Mouse (Mus musculus): ENCODE results near the gene Ccnf. TPM values are rescaled to one million over a fixed set of nuclear protein-coding genes. Genes with fewer than 3 reads are reported as not detected.

Ccnf gene
- total and polyA plus RNA-seq, 2 experiments, result 3.0 to 5.5 TPM

DNA sequence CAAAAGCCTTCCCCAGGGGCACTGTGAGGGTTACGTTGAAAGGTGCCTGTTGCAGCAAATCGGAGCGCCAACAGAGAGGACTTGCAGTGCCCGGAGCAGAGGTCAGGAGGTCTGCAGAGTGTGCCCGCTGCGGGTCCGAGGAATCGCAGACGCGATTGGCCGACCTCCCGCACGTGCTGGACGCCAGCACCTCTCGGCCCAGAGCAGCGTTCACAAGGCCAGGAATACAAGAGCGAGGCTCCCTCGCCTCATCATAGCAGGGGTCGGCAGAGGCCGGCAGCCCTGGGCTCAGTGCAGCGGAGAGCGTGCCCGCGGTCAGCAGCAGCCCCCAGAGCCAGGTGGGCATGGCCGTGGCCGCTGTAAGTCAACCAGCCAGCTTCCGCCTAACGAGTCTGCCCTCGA is 42.6 kb downstream of the Ccnf start:
- peak overlapping the region; percentile 90 for H3K27ac ChIP-seq (replicated peaks; ENCODE audit: insufficient read depth, low read depth, low read length)
- peak overlapping the region; percentile 70 for H3K4me3 ChIP-seq (ENCODE audit: insufficient read depth, low read depth, low read length)
- DNase-seq (ENCODE audit: extremely low read depth, low read depth, low spot score), result peak; percentile 84
- H3K27me3 ChIP-seq (ENCODE audit: control insufficient read depth, insufficient read depth, low read length), result no peaks in the 10 kb centered on the region
- TF ChIP-seq CTCF (IDR thresholded peaks at IDR 0.05; ENCODE audit: low read depth, low read length), result no peak
- peak; percentile 25; the same call in 1 of the 2 replicates for TF ChIP-seq POLR2A (IDR thresholded peaks at IDR 0.05; ENCODE audit: extremely low read depth, insufficient read depth, low read length)
- H3K4me1 ChIP-seq (ENCODE audit: control insufficient read depth, insufficient read depth, low read length), result peaks cover 48% of the 10 kb centered on the region
- H3K36me3 ChIP-seq (ENCODE audit: control insufficient read depth, insufficient read depth, low read length), result no peaks in the 10 kb centered on the region
- peaks cover 11% of the 10 kb centered on the region; the same call in 1 of the 2 replicates for H3K79me2 ChIP-seq (ENCODE audit: control insufficient read depth, insufficient read depth, low read length)
- peak overlapping the region; percentile 83 for H3K9ac ChIP-seq (ENCODE audit: low read depth, low read length)
- 7% methylated on average over 29 of the region's 29 CpGs for WGBS

GRCm38 (mm10) chr17:24207768-24208640 is 43.3 kb downstream of the Ccnf start:
- DNase-seq (ENCODE audit: extremely low read depth, low read depth, low spot score), result no peak
- H3K27me3 ChIP-seq (ENCODE audit: control insufficient read depth, insufficient read depth, low read length), result no peaks in the 10 kb centered on the region

GRCm38 (mm10) chr17:24206451-24207351 is 44.6 kb downstream of the Ccnf start:
- Histone ChIP-seq H3K27ac (replicated peaks; ENCODE audit: insufficient read depth, low read depth, low read length) (no peak overlapping the region), H3K36me3 (ENCODE audit: control insufficient read depth, insufficient read depth, low read length) (no peaks in the 10 kb centered on the region), H3K4me3 (ENCODE audit: insufficient read depth, low read depth, low read length) (peak overlapping the region; percentile 24; the same call in 1 of the 2 replicates), H3K27me3 (ENCODE audit: control insufficient read depth, insufficient read depth, low read length) (no peaks in the 10 kb centered on the region), H3K4me1 (ENCODE audit: control insufficient read depth, insufficient read depth, low read length) (peaks cover 44% of the 10 kb centered on the region), H3K9ac (ENCODE audit: low read depth, low read length) (peak overlapping the region; percentile 54), H3K79me2 (ENCODE audit: control insufficient read depth, insufficient read depth, low read length) (peaks cover 19% of the 10 kb centered on the region; the same call in 1 of the 2 replicates)
- DNase-seq (ENCODE audit: extremely low read depth, low read depth, low spot score), result no peak
- TF ChIP-seq POLR2A (IDR thresholded peaks at IDR 0.05; ENCODE audit: extremely low read depth, insufficient read depth, low read length) (no peak), CTCF (IDR thresholded peaks at IDR 0.05; ENCODE audit: low read depth, low read length) (no peak)
- 31% methylated on average over 61 of the region's 62 CpGs for WGBS

More at GRCm38 (mm10) chr17:24207768-24208640, 43.3 kb downstream of the Ccnf start:
- WGBS, result 86% methylated on average over 34 of the region's 34 CpGs
- Histone ChIP-seq H3K36me3 (ENCODE audit: control insufficient read depth, insufficient read depth, low read length) (no peaks in the 10 kb centered on the region), H3K4me3 (ENCODE audit: insufficient read depth, low read depth, low read length) (peak overlapping the region; percentile 70; the same call in 1 of the 2 replicates), H3K79me2 (ENCODE audit: control insufficient read depth, insufficient read depth, low read length) (peaks cover 16% of the 10 kb centered on the region; the same call in 1 of the 2 replicates), H3K9ac (ENCODE audit: low read depth, low read length) (peak overlapping the region; percentile 83), H3K27ac (replicated peaks; ENCODE audit: insufficient read depth, low read depth, low read length) (peak overlapping the region; percentile 90), H3K4me1 (ENCODE audit: control insufficient read depth, insufficient read depth, low read length) (peaks cover 46% of the 10 kb centered on the region)
- TF ChIP-seq CTCF (IDR thresholded peaks at IDR 0.05; ENCODE audit: low read depth, low read length), result no peak
- TF ChIP-seq POLR2A (IDR thresholded peaks at IDR 0.05; ENCODE audit: extremely low read depth, insufficient read depth, low read length), result 0 out of 2 replicates have a peak, but pooled peaks have one; percentile 0

DNA sequence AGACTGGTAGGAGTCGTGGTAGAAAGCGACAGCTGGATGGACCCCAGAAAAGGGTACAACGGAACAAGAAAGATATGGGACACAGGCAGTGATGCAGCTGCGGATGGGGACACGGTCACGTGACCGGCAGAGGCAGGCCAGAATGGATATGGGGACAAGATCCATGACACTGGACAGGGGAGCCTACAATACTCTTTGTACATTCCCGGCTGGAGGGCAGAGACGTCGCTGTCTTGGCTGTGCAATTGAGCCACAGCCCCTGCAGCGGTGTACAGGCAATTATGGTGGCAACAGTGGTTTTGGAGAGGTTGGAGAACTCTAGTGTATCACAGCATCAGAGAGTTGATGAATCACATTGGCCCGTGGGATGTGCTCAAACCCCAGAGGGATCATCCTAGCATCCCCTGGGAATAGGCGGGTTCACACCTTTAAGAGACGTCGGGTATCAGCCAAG is 45.3 kb downstream of the Ccnf start:
- no peaks in the 10 kb centered on the region for H3K27me3 ChIP-seq (ENCODE audit: control insufficient read depth, insufficient read depth, low read length)
- H3K9ac ChIP-seq (ENCODE audit: low read depth, low read length), result peak overlapping the region; percentile 95
- H3K27ac ChIP-seq (replicated peaks; ENCODE audit: insufficient read depth, low read depth, low read length), result peak overlapping the region; percentile 17
- no peak for DNase-seq (ENCODE audit: extremely low read depth, low read depth, low spot score)
- whole genome bisulfite sequencing, result 13% methylated on average over 15 of the region's 15 CpGs
- H3K79me2 ChIP-seq (ENCODE audit: control insufficient read depth, insufficient read depth, low read length), result peaks cover 19% of the 10 kb centered on the region; the same call in 1 of the 2 replicates
- H3K36me3 ChIP-seq (ENCODE audit: control insufficient read depth, insufficient read depth, low read length), result no peaks in the 10 kb centered on the region
- no peak for TF ChIP-seq CTCF (IDR thresholded peaks at IDR 0.05; ENCODE audit: low read depth, low read length)
- TF ChIP-seq POLR2A (IDR thresholded peaks at IDR 0.05; ENCODE audit: extremely low read depth, insufficient read depth, low read length), result 0 out of 2 replicates have a peak, but pooled peaks have one; percentile 4
- H3K4me3 ChIP-seq (ENCODE audit: insufficient read depth, low read depth, low read length), result peak overlapping the region; percentile 82; the same call in 1 of the 2 replicates
- H3K4me1 ChIP-seq (ENCODE audit: control insufficient read depth, insufficient read depth, low read length), result peaks cover 39% of the 10 kb centered on the region

- peak; percentile 69 for DNase-seq (ENCODE audit: extremely low read depth, low read depth, low spot score)
- peaks cover 34% of the 10 kb centered on the region for H3K4me1 ChIP-seq (ENCODE audit: control insufficient read depth, insufficient read depth, low read length)
- H3K79me2 ChIP-seq (ENCODE audit: control insufficient read depth, insufficient read depth, low read length), result peaks cover 19% of the 10 kb centered on the region; the same call in 1 of the 2 replicates
- peak within 1 kb of the TSS; percentile 82 for H3K4me3 ChIP-seq (ENCODE audit: insufficient read depth, low read depth, low read length)
- no peaks in the 10 kb centered on the region for H3K36me3 ChIP-seq (ENCODE audit: control insufficient read depth, insufficient read depth, low read length)
- no peak for TF ChIP-seq CTCF (IDR thresholded peaks at IDR 0.05; ENCODE audit: low read depth, low read length)
- TF ChIP-seq POLR2A (IDR thresholded peaks at IDR 0.05; ENCODE audit: extremely low read depth, insufficient read depth, low read length), result peak; percentile 51; the same call in 1 of the 2 replicates
- peak within 1 kb of the TSS; percentile 95 for H3K9ac ChIP-seq (ENCODE audit: low read depth, low read length)
- WGBS, result under 1% methylated on average over 65 of the region's 65 CpGs
- H3K27me3 ChIP-seq (ENCODE audit: control insufficient read depth, insufficient read depth, low read length), result no peaks in the 10 kb centered on the region
- H3K27ac ChIP-seq (replicated peaks; ENCODE audit: insufficient read depth, low read depth, low read length), result peak within 1 kb of the TSS; percentile 72
These were observed 45.9 kb downstream of the Ccnf start, which contains the start of gene Tbc1d24 for GRCm38 (mm10) chr17:24205284-24205888. TSS of gene Tbc1d24 (minus strand) at chr17:24205562.
